Mouse (Mus musculus): ENCODE measurements around the gene Gm7271. TPM values are rescaled to one million over a fixed set of nuclear protein-coding genes. Genes with fewer than 3 reads are reported as not detected.

Gene Gm7271
- not detected in 2 replicates for polyA plus RNA-seq (2012; ENCODE audit: insufficient read depth, insufficient read length, missing spikeins)

DNA sequence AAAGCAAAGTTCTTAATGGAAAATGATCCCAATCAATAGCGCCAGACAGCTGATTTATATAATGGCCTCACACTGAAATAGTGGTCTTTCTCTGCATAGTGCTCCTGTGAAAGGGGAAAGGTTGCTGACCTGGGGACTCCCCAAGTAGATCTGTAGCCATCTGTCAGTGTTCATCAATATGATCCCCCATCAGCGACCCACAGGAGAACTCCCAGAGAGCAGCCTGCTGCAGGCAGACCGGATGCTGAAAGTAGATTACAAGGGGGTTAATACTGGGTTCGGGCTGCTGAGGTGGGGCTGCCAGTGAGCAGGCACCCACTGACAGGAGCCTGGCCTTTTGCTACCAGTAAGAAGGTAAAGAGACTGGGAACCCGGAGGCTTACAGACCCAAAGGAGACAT is at the start of gene Gm7271:
Gene Gm7271, plus strand, starts transcription at position 230 of the 400 bp plus-strand sequence.
- Histone ChIP-seq H3K27ac (replicated peaks; ENCODE audit: low read depth, low read length) (no peak within 1 kb of the TSS), H3K4me3 (ENCODE audit: insufficient read depth, low read depth, low read length) (no peak within 1 kb of the TSS), H3K4me1 (ENCODE audit: control insufficient read depth, insufficient read depth, insufficient read length, low read length) (no peaks in the 10 kb centered on the region)

DNA sequence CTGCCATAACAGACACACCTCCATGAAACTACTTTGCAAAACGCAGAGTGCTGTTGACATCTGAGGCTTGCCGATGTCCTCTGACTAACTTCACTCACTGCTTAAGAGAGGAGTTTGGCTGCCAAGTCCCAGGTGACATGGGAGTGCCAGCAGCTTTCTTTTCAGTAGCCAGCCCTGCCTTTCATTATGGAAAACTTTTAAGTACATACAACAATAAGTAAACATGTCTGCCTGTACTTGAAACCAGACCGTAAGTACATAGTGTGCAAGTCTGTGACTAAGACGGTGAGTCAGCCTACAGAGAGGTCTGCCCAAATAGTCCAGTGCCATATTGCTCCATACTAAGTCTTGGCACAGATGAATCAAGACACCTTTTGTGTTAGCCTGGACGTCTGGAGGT is 46.7 kb upstream of the Gm7271 start:
- Histone ChIP-seq H3K27ac (replicated peaks; ENCODE audit: low read depth, low read length) (no peak overlapping the region), H3K4me3 (ENCODE audit: insufficient read depth, low read depth, low read length) (no peak overlapping the region), H3K4me1 (ENCODE audit: control insufficient read depth, insufficient read depth, insufficient read length, low read length) (no peaks in the 10 kb centered on the region)

DNA sequence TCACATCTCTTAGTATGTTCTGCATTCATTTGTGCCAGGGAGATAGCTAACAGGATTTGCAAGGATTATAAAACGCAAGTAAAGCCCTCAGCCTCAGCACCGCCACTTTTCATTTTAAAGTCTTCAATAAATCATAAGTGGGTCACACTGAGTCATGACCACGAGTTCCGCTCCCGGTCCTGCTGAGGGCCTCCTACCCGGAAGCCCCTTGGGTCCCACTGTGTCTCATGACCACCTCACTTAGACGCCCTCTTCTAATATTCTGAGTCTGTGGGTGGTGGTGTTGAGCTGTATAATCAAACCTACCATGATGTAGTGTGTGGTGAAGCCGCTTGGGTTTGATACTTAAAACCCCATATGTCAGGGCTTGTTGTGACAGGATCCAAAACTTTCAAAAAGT is 46.1 kb upstream of the Gm7271 start:
- Histone ChIP-seq H3K4me1 (ENCODE audit: control insufficient read depth, insufficient read depth, insufficient read length, low read length) (no peaks in the 10 kb centered on the region), H3K27ac (replicated peaks; ENCODE audit: low read depth, low read length) (no peak overlapping the region)

DNA sequence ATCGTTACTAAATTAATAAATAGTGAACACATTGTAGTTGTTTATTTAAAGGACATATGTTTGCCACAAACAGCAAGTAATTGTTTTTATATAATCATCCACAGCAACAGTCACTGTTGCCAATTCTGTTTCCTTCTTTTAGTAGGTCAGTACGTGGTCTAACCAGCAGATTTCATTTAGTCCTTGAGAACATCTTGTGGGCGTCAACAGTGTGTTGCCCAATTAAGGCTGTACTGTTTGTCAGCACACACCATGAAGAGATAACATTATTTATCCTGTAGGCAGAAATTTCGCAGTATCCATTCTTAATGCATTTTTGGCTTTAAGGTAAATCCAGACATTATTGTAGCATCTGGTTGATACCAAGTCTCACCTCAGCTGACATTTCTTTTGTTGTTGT is 42.4 kb upstream of the Gm7271 start:
- Histone ChIP-seq H3K4me3 (ENCODE audit: insufficient read depth, low read depth, low read length) (no peak overlapping the region), H3K4me1 (ENCODE audit: control insufficient read depth, insufficient read depth, insufficient read length, low read length) (no peaks in the 10 kb centered on the region)

More for the DNA sequence above, 46.1 kb upstream of the Gm7271 start:
- no peak overlapping the region for H3K4me3 ChIP-seq (ENCODE audit: insufficient read depth, low read depth, low read length)

DNA sequence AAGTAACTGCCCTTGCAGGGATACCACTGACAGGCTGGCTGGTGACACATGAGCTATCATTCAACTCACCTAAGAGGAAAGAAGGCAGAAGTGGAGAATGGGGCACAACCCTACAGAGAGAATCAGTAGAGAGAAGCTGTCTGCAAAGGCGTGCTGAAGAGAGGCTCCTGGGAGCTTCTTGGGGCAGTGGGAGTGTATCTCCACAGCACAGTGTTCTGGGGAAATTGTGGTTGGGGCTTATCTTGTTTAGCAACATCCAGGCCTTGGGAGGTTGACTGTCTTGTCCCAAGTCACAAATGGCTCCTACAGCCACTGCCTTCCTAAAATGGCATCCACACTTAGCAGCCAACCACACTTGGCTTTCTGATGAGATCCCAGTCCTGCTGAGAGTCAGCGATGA is 8.9 kb upstream of the Gm7271 start:
- no peak overlapping the region for H3K27ac ChIP-seq (replicated peaks; ENCODE audit: low read depth, low read length)
- H3K4me1 ChIP-seq (ENCODE audit: control insufficient read depth, insufficient read depth, insufficient read length, low read length) = no peaks in the 10 kb centered on the region
- no peak overlapping the region for H3K4me3 ChIP-seq (ENCODE audit: insufficient read depth, low read depth, low read length)

More for the DNA sequence above, 42.4 kb upstream of the Gm7271 start:
- no peak overlapping the region for H3K27ac ChIP-seq (replicated peaks; ENCODE audit: low read depth, low read length)

DNA sequence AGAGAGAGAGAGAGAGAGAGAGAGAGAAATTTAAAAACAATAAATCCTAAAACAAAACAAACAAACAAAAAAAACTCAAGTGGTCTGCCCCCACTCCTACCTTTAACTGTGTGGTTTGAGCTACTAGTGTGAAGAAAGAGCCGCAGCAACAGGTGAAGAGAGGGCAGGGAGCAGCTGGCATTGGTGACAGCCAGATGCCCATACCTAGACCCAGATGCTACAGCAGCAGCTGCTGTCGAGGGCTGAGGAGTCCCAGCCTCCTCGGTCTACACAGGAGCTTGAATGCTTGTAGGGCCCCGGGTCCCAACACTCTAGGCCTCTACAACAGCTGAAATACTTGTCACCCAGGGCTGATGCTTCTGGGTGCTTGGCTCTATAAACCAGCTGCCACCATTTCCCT is 7.0 kb upstream of the Gm7271 start:
- Histone ChIP-seq H3K4me3 (ENCODE audit: insufficient read depth, low read depth, low read length) (no peak overlapping the region), H3K4me1 (ENCODE audit: control insufficient read depth, insufficient read depth, insufficient read length, low read length) (no peaks in the 10 kb centered on the region), H3K27ac (replicated peaks; ENCODE audit: low read depth, low read length) (no peak overlapping the region)

DNA sequence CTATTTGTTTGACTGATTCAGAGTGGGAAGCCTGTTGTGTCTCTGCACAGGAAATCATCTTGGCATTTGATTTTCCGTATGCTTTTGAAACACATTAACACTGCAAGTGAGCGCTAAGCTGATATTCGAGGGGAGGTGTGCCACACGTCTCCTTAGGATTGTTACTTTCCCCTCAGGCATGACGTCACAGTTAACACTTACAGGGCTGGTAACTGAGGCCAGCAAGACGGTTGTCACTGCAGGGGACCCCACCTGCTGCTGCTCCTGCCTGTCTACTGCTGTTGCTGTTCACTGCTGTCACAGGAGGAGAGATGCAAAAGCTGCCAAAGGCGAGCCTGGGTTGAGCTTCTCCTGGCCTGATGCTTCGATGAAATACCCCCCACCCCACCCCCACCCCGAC is 6.1 kb upstream of the Gm7271 start:
- Histone ChIP-seq H3K4me3 (ENCODE audit: insufficient read depth, low read depth, low read length) (no peak overlapping the region), H3K4me1 (ENCODE audit: control insufficient read depth, insufficient read depth, insufficient read length, low read length) (no peaks in the 10 kb centered on the region), H3K27ac (replicated peaks; ENCODE audit: low read depth, low read length) (no peak overlapping the region)

DNA sequence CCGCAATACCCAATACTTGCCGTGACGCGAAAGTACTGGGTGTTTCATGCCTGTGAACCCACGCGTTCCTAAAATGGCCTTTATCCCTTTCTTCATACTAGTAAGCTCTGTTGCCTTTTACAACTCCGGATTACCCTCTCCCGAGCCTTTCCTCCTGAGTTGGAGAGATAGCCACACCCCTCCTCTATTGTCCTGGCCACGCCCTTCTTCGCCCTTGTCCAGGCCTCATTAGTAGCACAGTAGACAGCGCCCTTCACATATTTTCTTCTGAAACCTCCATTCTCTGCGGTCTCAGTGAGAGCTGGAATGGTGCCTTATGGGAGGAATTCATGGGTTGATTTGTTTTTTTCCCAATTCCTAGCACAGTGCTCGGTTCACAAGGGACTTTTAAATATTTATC is 11.3 kb downstream of the Gm7271 start:
- Histone ChIP-seq H3K4me3 (ENCODE audit: insufficient read depth, low read depth, low read length) (no peak overlapping the region), H3K27ac (replicated peaks; ENCODE audit: low read depth, low read length) (no peak overlapping the region), H3K4me1 (ENCODE audit: control insufficient read depth, insufficient read depth, insufficient read length, low read length) (no peaks in the 10 kb centered on the region)

DNA sequence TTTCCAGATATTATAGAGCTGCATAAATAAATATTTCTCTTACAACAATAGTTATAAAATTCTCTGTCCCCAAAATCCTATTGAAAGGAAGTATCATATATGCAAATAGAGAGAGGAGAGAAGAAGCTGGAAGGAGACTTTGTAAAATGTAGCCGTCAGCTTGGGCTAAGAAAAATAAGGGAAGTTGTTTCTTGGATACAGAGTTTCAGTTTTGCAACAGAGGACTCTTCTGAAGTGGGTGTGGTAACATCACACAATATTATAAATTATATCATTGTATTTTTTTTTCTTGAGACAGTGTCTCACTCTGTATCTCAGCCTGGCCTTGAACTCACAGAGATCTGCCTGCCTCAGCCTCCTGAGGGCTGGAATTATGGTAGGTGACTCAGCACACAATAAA is 38.6 kb downstream of the Gm7271 start:
- H3K4me3 ChIP-seq (ENCODE audit: insufficient read depth, low read depth, low read length) = no peak overlapping the region
- H3K27ac ChIP-seq (replicated peaks; ENCODE audit: low read depth, low read length) = peak overlapping the region; percentile 56; the same call in 1 of the 2 replicates
- H3K4me1 ChIP-seq (ENCODE audit: control insufficient read depth, insufficient read depth, insufficient read length, low read length) = no peaks in the 10 kb centered on the region

DNA sequence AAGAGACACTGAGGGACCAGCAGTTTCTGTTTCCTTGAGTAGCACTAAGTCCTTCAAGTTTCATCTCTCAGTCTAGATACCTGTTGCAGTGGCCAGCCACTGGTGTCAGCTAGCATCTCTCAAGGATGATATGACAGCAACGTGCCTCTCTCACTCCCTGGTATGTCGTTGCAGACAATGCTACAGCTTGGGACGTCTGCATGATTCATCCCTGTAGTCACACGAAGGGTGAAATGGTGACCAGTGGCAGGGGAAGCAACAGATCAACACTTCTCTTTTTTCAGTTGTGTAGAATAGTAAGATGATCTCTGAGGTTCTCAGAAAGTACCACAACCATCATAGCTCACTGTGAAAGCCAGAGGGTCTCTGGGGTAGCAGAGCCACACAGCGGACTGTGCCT is 40.8 kb downstream of the Gm7271 start:
- no peak overlapping the region for H3K4me3 ChIP-seq (ENCODE audit: insufficient read depth, low read depth, low read length)
- H3K27ac ChIP-seq (replicated peaks; ENCODE audit: low read depth, low read length) = peak overlapping the region; percentile 37
- no peaks in the 10 kb centered on the region for H3K4me1 ChIP-seq (ENCODE audit: control insufficient read depth, insufficient read depth, insufficient read length, low read length)

DNA sequence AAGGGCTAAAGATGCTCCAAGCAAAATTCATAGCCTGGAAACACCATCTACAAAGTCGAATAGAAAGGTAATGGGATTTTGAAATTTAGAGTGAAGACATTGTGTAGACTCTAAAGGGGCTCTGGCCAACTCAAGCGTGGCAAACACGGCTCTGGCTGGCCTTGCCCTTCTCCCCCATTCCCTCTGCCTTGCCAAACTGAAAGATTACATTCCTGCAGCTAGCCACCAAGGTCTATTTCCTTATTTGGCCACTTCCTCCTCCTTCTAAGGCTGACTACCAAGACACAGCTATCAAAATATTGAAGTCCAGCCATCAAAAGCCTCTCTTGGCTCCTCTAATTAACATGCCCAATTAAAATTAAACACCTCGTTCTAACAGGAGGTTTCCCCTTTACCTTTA is 41.2 kb downstream of the Gm7271 start:
- Histone ChIP-seq H3K4me3 (ENCODE audit: insufficient read depth, low read depth, low read length) (no peak overlapping the region), H3K4me1 (ENCODE audit: control insufficient read depth, insufficient read depth, insufficient read length, low read length) (no peaks in the 10 kb centered on the region), H3K27ac (replicated peaks; ENCODE audit: low read depth, low read length) (peak overlapping the region; percentile 37)

DNA sequence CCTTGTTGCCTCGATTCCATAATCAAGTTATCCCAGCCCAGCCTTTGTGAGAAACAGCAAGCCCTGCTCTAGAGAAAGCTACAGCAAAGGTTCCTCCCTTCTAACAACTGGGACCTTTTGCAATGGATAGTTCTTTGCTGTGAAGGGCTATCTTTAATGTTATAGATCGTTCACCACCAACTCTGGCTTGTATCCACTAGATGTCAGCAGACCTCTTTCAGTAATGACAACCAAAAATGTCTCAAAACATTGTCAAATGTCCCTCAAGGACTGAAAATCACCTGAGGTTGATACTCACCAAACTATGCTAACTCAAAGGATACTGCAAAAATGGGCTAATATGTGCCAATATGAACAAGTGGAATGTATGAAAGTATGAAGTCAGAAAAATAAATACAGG is 42.0 kb downstream of the Gm7271 start:
- Histone ChIP-seq H3K4me1 (ENCODE audit: control insufficient read depth, insufficient read depth, insufficient read length, low read length) (no peaks in the 10 kb centered on the region), H3K4me3 (ENCODE audit: insufficient read depth, low read depth, low read length) (no peak overlapping the region), H3K27ac (replicated peaks; ENCODE audit: low read depth, low read length) (peak overlapping the region; percentile 36; the same call in 1 of the 2 replicates)

DNA sequence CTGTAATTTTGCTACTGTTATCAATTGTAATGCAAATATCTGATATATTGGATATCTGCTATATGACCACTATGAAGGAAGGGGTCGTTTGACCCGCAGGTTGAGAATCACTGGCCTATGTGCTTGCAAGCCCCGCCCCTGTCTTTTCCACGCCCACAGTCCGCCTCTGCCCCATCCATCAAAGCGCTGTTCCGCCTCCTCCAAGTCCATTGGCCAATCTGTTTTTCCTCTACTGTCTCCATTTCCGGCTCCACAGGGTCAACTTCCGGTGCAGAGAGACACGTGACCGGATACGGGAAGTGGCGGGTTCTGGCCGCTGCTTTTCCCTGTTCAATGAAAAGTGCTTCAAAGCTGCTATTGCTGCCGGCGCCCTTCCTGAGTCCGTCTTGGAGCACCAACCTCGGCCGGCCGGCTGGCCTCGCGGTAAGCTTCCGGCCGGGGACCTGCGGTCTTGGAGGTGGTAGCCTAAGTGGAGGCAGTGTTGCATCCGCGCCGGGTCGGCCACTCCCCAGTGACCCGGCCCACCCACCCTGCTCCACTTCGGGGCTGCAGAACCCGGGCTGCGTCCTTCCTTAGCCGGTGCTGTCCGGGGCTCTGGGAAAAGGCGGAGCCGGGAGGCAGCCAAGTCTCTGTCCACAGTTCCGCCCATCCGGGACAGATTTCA is 45.3 kb downstream of the Gm7271 start, which contains the start of gene Exoc1:
Gene Exoc1, plus strand, starts transcription at position 272 of the 664 bp plus-strand sequence.
- Histone ChIP-seq H3K4me1 (ENCODE audit: control insufficient read depth, insufficient read depth, insufficient read length, low read length) (no peaks in the 10 kb centered on the region), H3K27ac (replicated peaks; ENCODE audit: low read depth, low read length) (peak within 1 kb of the TSS; percentile 46; the same call in 1 of the 2 replicates)

DNA sequence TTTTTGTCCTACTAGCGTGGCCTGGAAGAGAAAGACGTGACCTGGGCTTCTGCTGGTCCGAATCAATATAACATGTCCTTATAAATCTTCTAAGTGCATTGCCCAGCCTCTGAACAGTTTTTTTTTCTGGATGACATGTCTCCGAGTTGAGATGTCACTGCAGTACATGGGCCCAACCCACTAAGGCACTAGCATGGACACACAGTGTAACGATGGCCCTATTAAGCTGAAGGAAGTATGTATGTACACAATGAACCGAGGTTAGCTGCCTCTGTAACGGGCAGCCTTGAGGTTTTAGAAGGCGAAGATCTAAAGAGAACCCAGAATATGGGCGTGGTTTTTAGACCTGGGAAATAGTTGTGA is 45.8 kb downstream of the Gm7271 start:
- H3K27ac ChIP-seq (replicated peaks; ENCODE audit: low read depth, low read length) = peak overlapping the region; percentile 37; the same call in 1 of the 2 replicates
- no peaks in the 10 kb centered on the region for H3K4me1 ChIP-seq (ENCODE audit: control insufficient read depth, insufficient read depth, insufficient read length, low read length)
- H3K4me3 ChIP-seq (ENCODE audit: insufficient read depth, low read depth, low read length) = peak overlapping the region; percentile 81

More for the DNA sequence above, 45.3 kb downstream of the Gm7271 start, which contains the start of gene Exoc1:
- H3K4me3 ChIP-seq (ENCODE audit: insufficient read depth, low read depth, low read length) = peak within 1 kb of the TSS; percentile 81

DNA sequence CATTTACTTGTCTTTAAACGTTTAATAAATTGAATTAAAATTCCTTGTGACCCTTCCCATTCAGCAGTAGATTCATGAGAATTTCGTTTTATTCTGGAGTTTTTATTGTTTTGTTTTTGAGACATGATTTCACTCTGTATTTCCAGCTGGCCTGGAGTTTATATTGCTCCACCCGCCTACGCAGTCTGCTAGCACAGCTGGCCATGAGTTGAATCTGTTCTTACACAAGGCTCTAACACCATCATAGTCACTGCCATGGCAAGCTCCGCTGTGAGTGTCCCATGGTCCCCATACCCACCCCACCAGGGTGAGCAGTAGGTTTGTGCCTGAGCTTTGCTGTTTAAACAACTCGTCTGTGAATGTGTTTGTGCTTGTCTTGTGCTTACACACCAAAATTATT is 49.3 kb downstream of the Gm7271 start:
- no peaks in the 10 kb centered on the region for H3K4me1 ChIP-seq (ENCODE audit: control insufficient read depth, insufficient read depth, insufficient read length, low read length)
- no peak overlapping the region for H3K27ac ChIP-seq (replicated peaks; ENCODE audit: low read depth, low read length)
- H3K4me3 ChIP-seq (ENCODE audit: insufficient read depth, low read depth, low read length) = no peak overlapping the region

DNA sequence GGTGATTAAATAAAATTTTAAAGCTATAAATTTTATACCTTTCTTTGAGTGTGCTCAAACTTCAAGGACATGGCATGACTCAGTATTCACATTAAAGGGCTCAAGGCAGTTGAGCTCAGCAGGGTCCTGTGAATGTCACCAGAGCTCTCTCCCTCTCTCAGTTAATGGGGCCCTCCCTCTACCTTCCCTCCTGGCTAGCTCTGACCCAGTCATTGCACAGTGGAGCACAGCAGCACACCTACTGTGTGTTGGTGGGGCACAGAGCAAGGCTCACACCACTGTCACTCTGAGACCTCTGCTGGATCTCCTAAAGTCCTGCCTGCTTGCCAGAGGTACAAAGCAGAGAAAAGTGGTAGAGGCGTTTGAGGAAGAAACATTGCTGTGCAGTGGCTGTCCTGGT is 52.4 kb downstream of the Gm7271 start:
- Histone ChIP-seq H3K4me1 (ENCODE audit: control insufficient read depth, insufficient read depth, insufficient read length, low read length) (no peaks in the 10 kb centered on the region), H3K4me3 (ENCODE audit: insufficient read depth, low read depth, low read length) (no peak overlapping the region), H3K27ac (replicated peaks; ENCODE audit: low read depth, low read length) (no peak overlapping the region)

All from brown adipose tissue, adult 24 weeks (tissue).